Mouse (Mus musculus): ENCODE data around the gene Wasl.

DNA sequence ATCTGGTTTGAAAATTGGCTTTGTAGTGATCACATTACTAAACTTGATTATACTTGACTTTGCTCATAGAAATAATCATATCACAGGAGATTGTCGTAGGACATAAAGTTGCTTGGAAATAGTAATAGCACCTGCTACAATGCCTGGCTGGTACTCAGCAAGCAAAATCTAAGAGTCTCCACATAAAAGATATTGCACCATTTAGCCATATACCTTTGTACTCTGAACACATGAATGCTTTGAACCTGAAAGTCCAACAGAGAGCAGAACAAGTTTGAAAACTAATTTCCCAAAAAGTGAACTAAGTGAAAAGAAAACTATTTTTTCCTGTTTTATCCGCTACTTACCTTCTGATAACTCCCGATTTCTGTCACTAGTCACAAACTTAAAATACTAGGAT lies 18.3 kb upstream of the Wasl start:
- TF ChIP-seq GATA1 (IDR thresholded peaks at IDR 0.05; ENCODE audit: borderline replicate concordance, low read length) = no peak
- TF ChIP-seq FLI1 (IDR thresholded peaks at IDR 0.05; ENCODE audit: low read length) = no peak

Measured in megakaryocyte, embryonic 14.5 days (primary cell).